Mouse (Mus musculus) neural tube, embryonic 14.5 days (tissue): ENCODE results near the gene St7. TPM values are rescaled to one million over a fixed set of nuclear protein-coding genes. Genes with fewer than 3 reads are reported as not detected.

Experiments used
- ATAC-seq: fragments of 200-750 bp; cut with Nextera tagmentation; 2 replicates; pipeline ENCODE4 v1.8.0; 2017; ENCODE audit warnings: low read depth, mild to moderate bottlenecking, moderate TSS enrichment, moderate library complexity
- H3K27ac ChIP-seq: fragments of 300-500 bp; sonication (generic); 2 replicates; pipeline ENCODE4 v1.5.1; 2014; ENCODE audit warnings: low read depth, mild to moderate bottlenecking, control low read depth, low read length, moderate library complexity, mixed read lengths
- H3K27me3 ChIP-seq: fragments of 300-500 bp; sonication (generic); 2 replicates; pipeline ENCODE4 v1.6.1; 2014; ENCODE audit warnings: low read length; ENCODE audit not compliant: control insufficient read depth, insufficient read depth
- H3K36me3 ChIP-seq: fragments of 300-500 bp; sonication (generic); 2 replicates; pipeline ENCODE4 v1.6.1; 2014; ENCODE audit warnings: low read length, mixed read lengths; ENCODE audit not compliant: control insufficient read depth, insufficient read depth
- H3K4me1 ChIP-seq: fragments of 300-500 bp; sonication (generic); 2 replicates; pipeline ENCODE4 v1.6.1; 2014; ENCODE audit warnings: low read length; ENCODE audit not compliant: control insufficient read depth, insufficient read depth
- H3K4me2 ChIP-seq: fragments of 300-500 bp; sonication (generic); 2 replicates; pipeline ENCODE4 v1.6.1; 2014; ENCODE audit warnings: mild to moderate bottlenecking, low read depth, low read length, control low read depth
- H3K4me3 ChIP-seq: fragments of 300-500 bp; sonication (generic); 2 replicates; pipeline ENCODE4 v1.5.1; 2014; ENCODE audit warnings: low read depth, low read length, control low read depth, mixed read lengths
- H3K9ac ChIP-seq: fragments of 300-500 bp; sonication (generic); replicated peaks from 2 replicates; pipeline ENCODE4 v1.6.1; 2014; ENCODE audit warnings: low read depth, mild to moderate bottlenecking, control low read depth, low read length, mixed read lengths
- H3K9me3 ChIP-seq: fragments of 300-500 bp; sonication (generic); 2 replicates; pipeline ENCODE4 v1.6.1; 2016; ENCODE audit warnings: low read length; ENCODE audit not compliant: control insufficient read depth
- WGBS: fragments of 180-500 bp; shearing (Covaris S2); extraction: QIAGEN DNeasy Blood & Tissue Kit; methylation state at CpG from one replicate; pipeline ENCODE4 v1.1.7; 2014; 5-methylcytosine and 5-hydroxymethylcytosine counted together
- polyA plus RNA-seq: library from polyadenylated mRNA; unstranded; fragments of >200 nt; fragmentation: Nextera tagmentation; extraction: Ambion mirVana; gene quantifications from 2 replicates; pipeline ENCODE4 v1.2.1, GENCODE M21; 2014

Gene St7
- polyA plus RNA-seq, 1 experiment from 2014 or later = 71.9 TPM

GRCm38 (mm10) chr6:17669826-17670225, 22.9 kb upstream of the St7 start:
- H3K4me3 ChIP-seq = no peak overlapping the region
- H3K4me2 ChIP-seq = no peak overlapping the region
- no peaks in the 10 kb centered on the region for H3K4me1 ChIP-seq
- no peak overlapping the region for H3K27ac ChIP-seq
- WGBS = 84% methylated on average over 2 of the region's 2 CpGs
- peaks cover 20% of the 10 kb centered on the region; the same call in 1 of the 2 replicates for H3K36me3 ChIP-seq
- no peak overlapping the region for H3K9ac ChIP-seq
- H3K27me3 ChIP-seq = no peaks in the 10 kb centered on the region
- ATAC-seq = no peak
- H3K9me3 ChIP-seq = no peaks in the 10 kb centered on the region

GRCm38 (mm10) chr6:17675019-17675756, 17.5 kb upstream of the St7 start:
- Histone ChIP-seq H3K9me3 (no peaks in the 10 kb centered on the region), H3K9ac (no peak overlapping the region), H3K4me1 (no peaks in the 10 kb centered on the region), H3K27me3 (no peaks in the 10 kb centered on the region), H3K36me3 (no peaks in the 10 kb centered on the region), H3K27ac (no peak overlapping the region), H3K4me2 (no peak overlapping the region), H3K4me3 (no peak overlapping the region)
- WGBS = 26% methylated on average over 12 of the region's 12 CpGs
- ATAC-seq = peak; percentile 72

- H3K4me3 ChIP-seq = no peak overlapping the region
- no peak overlapping the region for H3K27ac ChIP-seq
- ATAC-seq = no peak
- 89% methylated on average over 2 of the region's 2 CpGs for WGBS
- H3K36me3 ChIP-seq = no peaks in the 10 kb centered on the region
- no peaks in the 10 kb centered on the region for H3K27me3 ChIP-seq
- no peaks in the 10 kb centered on the region for H3K9me3 ChIP-seq
- H3K9ac ChIP-seq = no peak overlapping the region
- no peaks in the 10 kb centered on the region for H3K4me1 ChIP-seq
- H3K4me2 ChIP-seq = no peak overlapping the region
Measured at GRCm38 (mm10) chr6:17677008-17677407, 15.7 kb upstream of the St7 start.

- no peaks in the 10 kb centered on the region for H3K27me3 ChIP-seq
- H3K4me3 ChIP-seq = no peak overlapping the region
- no peak overlapping the region for H3K27ac ChIP-seq
- no peaks in the 10 kb centered on the region for H3K4me1 ChIP-seq
- no peak for ATAC-seq
- H3K36me3 ChIP-seq = no peaks in the 10 kb centered on the region
- no peak overlapping the region for H3K4me2 ChIP-seq
- no peak overlapping the region for H3K9ac ChIP-seq
- H3K9me3 ChIP-seq = no peaks in the 10 kb centered on the region
- WGBS = 85% methylated on average over 6 of the region's 6 CpGs
Measured at GRCm38 (mm10) chr6:17680266-17680925, 12.3 kb upstream of the St7 start.

- no peak overlapping the region for H3K4me3 ChIP-seq
- H3K4me1 ChIP-seq = no peaks in the 10 kb centered on the region
- no peaks in the 10 kb centered on the region for H3K36me3 ChIP-seq
- 97% methylated on average over 8 of the region's 8 CpGs for WGBS
- ATAC-seq = no peak
- H3K9me3 ChIP-seq = no peaks in the 10 kb centered on the region
- no peak overlapping the region for H3K27ac ChIP-seq
- H3K27me3 ChIP-seq = no peaks in the 10 kb centered on the region
- no peak overlapping the region for H3K4me2 ChIP-seq
- no peak overlapping the region for H3K9ac ChIP-seq
Measured at GRCm38 (mm10) chr6:17681810-17682209, 10.9 kb upstream of the St7 start.

GRCm38 (mm10) chr6:17688676-17689075, 4.1 kb upstream of the St7 start:
- H3K9me3 ChIP-seq = no peaks in the 10 kb centered on the region
- H3K27ac ChIP-seq = no peak overlapping the region
- H3K4me2 ChIP-seq = no peak overlapping the region
- no peak overlapping the region for H3K4me3 ChIP-seq
- 83% methylated on average over 5 of the region's 5 CpGs for WGBS
- no peak for ATAC-seq
- H3K9ac ChIP-seq = no peak overlapping the region
- no peaks in the 10 kb centered on the region for H3K27me3 ChIP-seq
- no peaks in the 10 kb centered on the region for H3K4me1 ChIP-seq
- H3K36me3 ChIP-seq = no peaks in the 10 kb centered on the region

GRCm38 (mm10) chr6:17693726-17694549, 1.2 kb downstream of the St7 start:
- H3K9ac ChIP-seq = peak overlapping the region; percentile 72
- H3K4me3 ChIP-seq = peak overlapping the region; percentile 76
- H3K4me1 ChIP-seq = no peaks in the 10 kb centered on the region
- WGBS = under 1% methylated on average over 81 of the region's 97 CpGs
- ATAC-seq = peak; percentile 89
- no peaks in the 10 kb centered on the region for H3K27me3 ChIP-seq
- no peaks in the 10 kb centered on the region for H3K36me3 ChIP-seq
- peak overlapping the region; percentile 35 for H3K27ac ChIP-seq
- peak overlapping the region; percentile 84 for H3K4me2 ChIP-seq
- no peaks in the 10 kb centered on the region for H3K9me3 ChIP-seq

- Histone ChIP-seq H3K27ac (peak overlapping the region; percentile 35), H3K36me3 (no peaks in the 10 kb centered on the region), H3K4me3 (peak overlapping the region; percentile 76), H3K9me3 (no peaks in the 10 kb centered on the region), H3K27me3 (no peaks in the 10 kb centered on the region), H3K4me1 (no peaks in the 10 kb centered on the region), H3K9ac (peak overlapping the region; percentile 72), H3K4me2 (peak overlapping the region; percentile 84)
- WGBS = under 1% methylated on average over 42 of the region's 46 CpGs
- ATAC-seq = peak; percentile 89
Measured at GRCm38 (mm10) chr6:17694550-17694951, 1.8 kb downstream of the St7 start.

GRCm38 (mm10) chr6:17696321-17696734, 3.6 kb downstream of the St7 start:
- Histone ChIP-seq H3K27me3 (no peaks in the 10 kb centered on the region), H3K9ac (no peak overlapping the region), H3K36me3 (no peaks in the 10 kb centered on the region), H3K4me2 (no peak overlapping the region), H3K4me1 (no peaks in the 10 kb centered on the region), H3K27ac (no peak overlapping the region), H3K4me3 (no peak overlapping the region), H3K9me3 (no peaks in the 10 kb centered on the region)
- no peak for ATAC-seq
- WGBS = 53% methylated on average over 5 of the region's 5 CpGs
